Mouse (Mus musculus): ENCODE measurements around the gene Zfp882. TPM values are rescaled to one million over a fixed set of nuclear protein-coding genes. Genes with fewer than 3 reads are reported as not detected.
A peak's percentile ranks its signal among the peaks of the same experiment; 100 is the strongest.
"Not testable (repeated sequence)": the region's sequence is repeated elsewhere in the genome, so short reads cannot be mapped to it uniquely, and the experiment has no call there.

Zfp882 gene
- total and polyA plus RNA-seq, 2 experiments from 2014 or later = 0.11 to 1.8 TPM

GRCm38 (mm10) chr8:71948624-71949023, 40.2 kb downstream of the Zfp882 start:
- Histone ChIP-seq H3K27me3 (ENCODE audit: control insufficient read depth, insufficient read depth, low read length) (no peaks in the 10 kb centered on the region; the same call in 1 of the 2 replicates), H3K9me3 (replicated peaks; ENCODE audit: control insufficient read depth, low read length) (no peaks in the 10 kb centered on the region), H3K4me1 (ENCODE audit: control insufficient read depth, insufficient read depth) (peaks cover 20% of the 10 kb centered on the region), H3K36me3 (replicated peaks; ENCODE audit: control insufficient read depth, insufficient read depth, low read length) (no peaks in the 10 kb centered on the region), H3K4me3 (ENCODE audit: low read depth, low read length) (no peak overlapping the region), H3K27ac (ENCODE audit: low read depth) (no peak overlapping the region), H3K9ac (replicated peaks; ENCODE audit: low read depth, low read length) (no peak overlapping the region), H3K4me2 (ENCODE audit: low read depth, low read length) (no peak overlapping the region)
- ATAC-seq (ENCODE audit: insufficient read depth, low read depth) = no peak
- TF ChIP-seq EP300 (IDR thresholded peaks at IDR 0.05; ENCODE audit: low read depth) = no peak
- no peak for TF ChIP-seq CTCF (IDR thresholded peaks at IDR 0.05; ENCODE audit: low read depth)
- DNase-seq (ENCODE audit: low spot score) = no peak
- 86% methylated on average over 5 of the region's 5 CpGs for WGBS

GRCm38 (mm10) chr8:71950482-71951221, 42.2 kb downstream of the Zfp882 start, which contains the start of gene Zfp961:
Gene Zfp961, plus strand, starts transcription at chr8:71951038.
- Histone ChIP-seq H3K36me3 (replicated peaks; ENCODE audit: control insufficient read depth, insufficient read depth, low read length) (no peaks in the 10 kb centered on the region), H3K4me1 (ENCODE audit: control insufficient read depth, insufficient read depth) (peaks cover 20% of the 10 kb centered on the region), H3K9ac (replicated peaks; ENCODE audit: low read depth, low read length) (peak within 1 kb of the TSS; percentile 63), H3K4me3 (ENCODE audit: low read depth, low read length) (peak within 1 kb of the TSS; percentile 67), H3K27ac (ENCODE audit: low read depth) (peak within 1 kb of the TSS; percentile 72), H3K9me3 (replicated peaks; ENCODE audit: control insufficient read depth, low read length) (0 out of 2 replicates have a peak, but pooled peaks cover 4% of the 10 kb centered on the region), H3K27me3 (ENCODE audit: control insufficient read depth, insufficient read depth, low read length) (no peaks in the 10 kb centered on the region; the same call in 1 of the 2 replicates), H3K4me2 (ENCODE audit: low read depth, low read length) (peak within 1 kb of the TSS; percentile 68)
- DNase-seq (ENCODE audit: low spot score) (peak; percentile 94), ATAC-seq (ENCODE audit: insufficient read depth, low read depth) (peak; percentile 100)
- no peak for TF ChIP-seq CTCF (IDR thresholded peaks at IDR 0.05; ENCODE audit: low read depth)
- TF ChIP-seq EP300 (IDR thresholded peaks at IDR 0.05; ENCODE audit: low read depth) = no peak
- WGBS = 5% methylated on average over 34 of the region's 34 CpGs

GRCm38 (mm10) chr8:71951436-71952161, 43.2 kb downstream of the Zfp882 start:
- WGBS = 26% methylated on average over 13 of the region's 14 CpGs

GRCm38 (mm10) chr8:71952489-71952888, 44.1 kb downstream of the Zfp882 start:
- H3K27ac ChIP-seq (ENCODE audit: low read depth) = no peak overlapping the region

More at GRCm38 (mm10) chr8:71951436-71952161, 43.2 kb downstream of the Zfp882 start:
- Histone ChIP-seq H3K27ac (ENCODE audit: low read depth) (peak overlapping the region; percentile 34; the same call in 1 of the 2 replicates), H3K9ac (replicated peaks; ENCODE audit: low read depth, low read length) (peak overlapping the region; percentile 63), H3K9me3 (replicated peaks; ENCODE audit: control insufficient read depth, low read length) (0 out of 2 replicates have a peak, but pooled peaks cover 4% of the 10 kb centered on the region), H3K36me3 (replicated peaks; ENCODE audit: control insufficient read depth, insufficient read depth, low read length) (no peaks in the 10 kb centered on the region), H3K4me3 (ENCODE audit: low read depth, low read length) (peak overlapping the region; percentile 67), H3K27me3 (ENCODE audit: control insufficient read depth, insufficient read depth, low read length) (no peaks in the 10 kb centered on the region; the same call in 1 of the 2 replicates), H3K4me2 (ENCODE audit: low read depth, low read length) (peak overlapping the region; percentile 68), H3K4me1 (ENCODE audit: control insufficient read depth, insufficient read depth) (peaks cover 20% of the 10 kb centered on the region)
- DNase-seq (ENCODE audit: low spot score) = no peak
- ATAC-seq (ENCODE audit: insufficient read depth, low read depth) = no peak
- TF ChIP-seq CTCF (IDR thresholded peaks at IDR 0.05; ENCODE audit: low read depth) (no peak), EP300 (IDR thresholded peaks at IDR 0.05; ENCODE audit: low read depth) (no peak)

GRCm38 (mm10) chr8:71952961-71953700, 44.7 kb downstream of the Zfp882 start:
- H3K36me3 ChIP-seq (replicated peaks; ENCODE audit: control insufficient read depth, insufficient read depth, low read length); H3K9me3 ChIP-seq (replicated peaks; ENCODE audit: control insufficient read depth, low read length); DNase-seq (ENCODE audit: low spot score); ATAC-seq (ENCODE audit: insufficient read depth, low read depth); H3K4me3 ChIP-seq (ENCODE audit: low read depth, low read length); H3K27me3 ChIP-seq (ENCODE audit: control insufficient read depth, insufficient read depth, low read length); H3K4me2 ChIP-seq (ENCODE audit: low read depth, low read length); H3K27ac ChIP-seq (ENCODE audit: low read depth); H3K9ac ChIP-seq (replicated peaks; ENCODE audit: low read depth, low read length): not testable (repeated sequence)
- 91% methylated on average over 16 of the region's 16 CpGs for WGBS
- peaks cover 20% of the 10 kb centered on the region for H3K4me1 ChIP-seq (ENCODE audit: control insufficient read depth, insufficient read depth)

More at GRCm38 (mm10) chr8:71952489-71952888, 44.1 kb downstream of the Zfp882 start:
- H3K27me3 ChIP-seq (ENCODE audit: control insufficient read depth, insufficient read depth, low read length) = no peaks in the 10 kb centered on the region; the same call in 1 of the 2 replicates
- ATAC-seq (ENCODE audit: insufficient read depth, low read depth) (no peak), DNase-seq (ENCODE audit: low spot score) (no peak)
- no peak overlapping the region for H3K4me3 ChIP-seq (ENCODE audit: low read depth, low read length)
- peaks cover 20% of the 10 kb centered on the region for H3K4me1 ChIP-seq (ENCODE audit: control insufficient read depth, insufficient read depth)
- TF ChIP-seq CTCF (IDR thresholded peaks at IDR 0.05; ENCODE audit: low read depth) = no peak
- no peak for TF ChIP-seq EP300 (IDR thresholded peaks at IDR 0.05; ENCODE audit: low read depth)
- 0 out of 2 replicates have a peak, but pooled peaks cover 4% of the 10 kb centered on the region for H3K9me3 ChIP-seq (replicated peaks; ENCODE audit: control insufficient read depth, low read length)
- H3K4me2 ChIP-seq (ENCODE audit: low read depth, low read length) = no peak overlapping the region
- H3K9ac ChIP-seq (replicated peaks; ENCODE audit: low read depth, low read length) = no peak overlapping the region
- H3K36me3 ChIP-seq (replicated peaks; ENCODE audit: control insufficient read depth, insufficient read depth, low read length) = no peaks in the 10 kb centered on the region
- WGBS = 82% methylated on average over 1 of the region's 1 CpGs

Data from heart, postnatal 0 days (tissue).